Mouse (Mus musculus) heart, embryonic 16.5 days (tissue): ENCODE measurements around the gene Sh3tc1. TPM values are rescaled to one million over a fixed set of nuclear protein-coding genes. Genes with fewer than 3 reads are reported as not detected.

ENCODE experiments used
- ATAC-seq: fragments of 200-750 bp; cut with Nextera tagmentation; replicated peaks from 2 replicates; pipeline ENCODE4 v1.8.0; 2017; ENCODE audit warnings: moderate number of reproducible peaks; ENCODE audit not compliant: insufficient read depth, low FRiP score; ENCODE audit errors: extremely low read depth
- H3K27ac ChIP-seq: fragments of 300-500 bp; sonication (generic); 2 replicates; pipeline ENCODE4 v1.5.1; 2014; ENCODE audit warnings: mild to moderate bottlenecking, low read length, control low read depth, moderate library complexity
- H3K27me3 ChIP-seq: fragments of 300-500 bp; sonication (generic); 2 replicates; pipeline ENCODE4 v1.6.1; 2014; ENCODE audit warnings: low read length, mixed read lengths; ENCODE audit not compliant: control insufficient read depth, insufficient read depth
- H3K36me3 ChIP-seq: fragments of 300-500 bp; sonication (generic); 2 replicates; pipeline ENCODE4 v1.6.1; 2014; ENCODE audit not compliant: control insufficient read depth, insufficient read depth
- H3K4me1 ChIP-seq: fragments of 300-500 bp; sonication (generic); 2 replicates; pipeline ENCODE4 v1.6.1; 2014; ENCODE audit warnings: low read length, mixed read lengths; ENCODE audit not compliant: control insufficient read depth, insufficient read depth
- H3K4me2 ChIP-seq: fragments of 300-500 bp; sonication (generic); 2 replicates; pipeline ENCODE4 v1.6.1; 2014; ENCODE audit warnings: low read depth, mild to moderate bottlenecking, control low read depth, low read length
- H3K4me3 ChIP-seq: fragments of 300-500 bp; sonication (generic); 2 replicates; pipeline ENCODE4 v1.5.1; 2014; ENCODE audit warnings: mild to moderate bottlenecking, control low read depth, low read length
- H3K9ac ChIP-seq: fragments of 300-500 bp; sonication (generic); 2 replicates; pipeline ENCODE4 v1.6.1; 2014; ENCODE audit warnings: low read length, control low read depth
- H3K9me3 ChIP-seq: fragments of 300-500 bp; sonication (generic); replicated peaks from 2 replicates; pipeline ENCODE4 v1.6.1; 2016; ENCODE audit warnings: low read length; ENCODE audit not compliant: control insufficient read depth
- WGBS: fragments of 180-500 bp; shearing (Covaris S2); extraction: QIAGEN DNeasy Blood & Tissue Kit; methylation state at CpG from one replicate; pipeline ENCODE4 v1.1.7; 2014; 5-methylcytosine and 5-hydroxymethylcytosine counted together
- polyA plus RNA-seq: library from polyadenylated mRNA; unstranded; fragments of >200 nt; fragmentation: Nextera tagmentation; extraction: Ambion mirVana; gene quantifications from 2 replicates; pipeline ENCODE4 v1.2.1, GENCODE M21; 2015

Gene Sh3tc1
- polyA plus RNA-seq, 1 experiment from 2014 or later: 8.3 TPM

DNA sequence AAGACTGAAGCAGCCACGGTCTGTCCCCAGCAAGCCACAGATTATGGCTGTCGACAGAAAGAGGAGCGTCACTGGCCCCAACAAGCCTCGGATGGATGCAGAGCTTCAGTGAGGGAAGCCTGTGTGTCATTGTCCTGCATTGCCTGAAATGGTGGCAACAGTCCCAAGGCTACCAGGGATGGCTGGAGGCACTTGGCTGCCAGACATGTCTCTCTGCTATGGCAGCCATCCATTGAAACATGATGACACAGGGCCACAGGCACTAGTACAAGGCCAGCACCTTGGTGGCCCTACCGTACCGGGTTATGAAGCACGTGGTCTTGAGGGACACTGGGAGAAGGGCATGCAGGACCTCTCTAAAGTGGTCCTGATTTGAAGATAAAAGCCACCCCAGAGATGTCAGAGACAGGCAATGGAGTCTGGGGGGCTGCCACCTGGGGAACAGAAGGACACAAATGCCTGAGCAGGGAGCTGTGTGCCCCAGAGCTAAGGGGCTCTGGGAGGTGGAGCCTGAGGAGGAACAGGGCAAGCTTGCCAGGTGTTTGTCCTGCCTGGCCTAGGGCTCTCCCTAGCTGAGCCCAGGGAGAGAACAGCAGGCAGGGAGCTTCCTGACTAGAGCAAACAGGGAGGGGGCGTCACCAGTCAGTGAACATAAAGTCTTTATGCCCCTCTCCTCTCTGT, 49.2 kb downstream of the Sh3tc1 start:
- Histone ChIP-seq H3K27ac (no peak overlapping the region), H3K9ac (no peak overlapping the region), H3K36me3 (no peaks in the 10 kb centered on the region), H3K4me1 (peaks cover 46% of the 10 kb centered on the region), H3K27me3 (no peaks in the 10 kb centered on the region), H3K4me2 (no peak overlapping the region), H3K4me3 (no peak overlapping the region), H3K9me3 (no peaks in the 10 kb centered on the region)
- no peak for ATAC-seq
- WGBS: 60% methylated on average over 8 of the region's 8 CpGs

DNA sequence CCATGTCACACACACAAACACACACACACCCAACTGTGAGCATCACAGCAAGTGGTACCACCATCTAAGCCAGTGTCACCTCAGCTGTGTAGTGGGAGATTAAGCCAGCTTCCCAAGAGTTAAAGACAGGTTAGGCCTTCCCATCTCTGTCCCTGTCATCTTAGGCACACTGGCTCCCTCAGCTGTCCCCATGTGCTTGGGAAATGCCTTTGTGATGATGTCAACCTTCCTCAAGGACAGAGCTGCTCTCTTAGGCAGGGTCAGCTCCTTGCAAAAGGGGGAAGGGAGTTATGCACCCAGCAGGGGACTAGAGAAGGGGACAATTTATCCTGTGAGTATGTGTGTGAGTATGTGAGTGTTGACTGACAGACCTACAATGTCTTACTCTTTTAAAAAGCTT, 50.4 kb downstream of the Sh3tc1 start:
- Histone ChIP-seq H3K27me3 (no peaks in the 10 kb centered on the region), H3K36me3 (no peaks in the 10 kb centered on the region), H3K4me1 (peaks cover 50% of the 10 kb centered on the region), H3K9ac (no peak overlapping the region), H3K4me3 (no peak overlapping the region), H3K4me2 (no peak overlapping the region), H3K9me3 (no peaks in the 10 kb centered on the region), H3K27ac (no peak overlapping the region)
- no peak; the same call in 1 of the 2 replicates for ATAC-seq

DNA sequence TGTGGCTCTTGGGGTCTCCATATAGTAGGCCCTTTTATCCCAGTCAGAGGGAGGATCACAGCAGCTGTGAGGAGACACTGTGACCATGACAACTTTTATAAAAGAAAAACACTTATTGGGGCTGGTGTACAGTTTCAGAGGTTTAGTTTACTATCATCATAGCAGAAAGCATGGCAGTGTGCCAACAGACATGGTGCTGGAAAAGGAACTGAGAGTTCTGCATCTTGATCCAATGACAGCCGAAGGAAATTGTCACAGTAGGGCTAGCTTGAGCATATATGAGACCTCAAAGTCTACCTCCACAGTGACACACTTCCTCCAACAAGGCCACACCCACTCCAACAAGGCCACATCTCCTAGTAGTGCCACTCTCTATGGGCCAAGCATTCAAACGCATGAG, 50.9 kb downstream of the Sh3tc1 start:
- Histone ChIP-seq H3K4me1 (peaks cover 50% of the 10 kb centered on the region), H3K27me3 (no peaks in the 10 kb centered on the region), H3K4me3 (no peak overlapping the region), H3K27ac (no peak overlapping the region; the same call in 1 of the 2 replicates), H3K4me2 (no peak overlapping the region), H3K9ac (no peak overlapping the region), H3K36me3 (no peaks in the 10 kb centered on the region), H3K9me3 (no peaks in the 10 kb centered on the region)
- ATAC-seq: no peak
- 53% methylated on average over 2 of the region's 2 CpGs for WGBS

DNA sequence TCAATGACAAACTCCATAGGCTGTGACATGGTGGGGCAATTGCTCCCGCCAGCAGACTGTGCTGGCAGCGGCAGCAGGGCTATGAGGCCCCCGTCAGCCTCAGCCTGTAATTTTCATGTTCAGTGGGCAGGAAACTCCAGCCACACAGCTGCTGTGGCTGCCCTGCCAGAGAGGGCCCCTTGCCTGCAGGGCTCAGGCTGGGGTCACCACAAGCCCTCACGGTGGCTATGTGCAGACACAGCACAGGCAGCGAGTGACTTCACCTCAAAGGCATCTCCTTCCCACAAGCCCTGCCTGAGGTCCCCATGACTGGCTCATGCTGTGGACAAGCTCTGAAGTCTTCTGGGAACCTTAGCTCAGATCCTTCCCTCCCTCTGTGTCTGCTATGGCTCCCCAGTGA, 52.7 kb downstream of the Sh3tc1 start:
- Histone ChIP-seq H3K27ac (0 out of 2 replicates have a peak overlapping the region, but pooled peaks have one; percentile 46), H3K4me1 (peaks cover 49% of the 10 kb centered on the region), H3K4me3 (no peak overlapping the region), H3K36me3 (no peaks in the 10 kb centered on the region), H3K4me2 (no peak overlapping the region), H3K27me3 (no peaks in the 10 kb centered on the region), H3K9ac (peak overlapping the region; percentile 27; the same call in 1 of the 2 replicates), H3K9me3 (no peaks in the 10 kb centered on the region)
- WGBS: 27% methylated on average over 5 of the region's 5 CpGs
- peak; percentile 82 for ATAC-seq

DNA sequence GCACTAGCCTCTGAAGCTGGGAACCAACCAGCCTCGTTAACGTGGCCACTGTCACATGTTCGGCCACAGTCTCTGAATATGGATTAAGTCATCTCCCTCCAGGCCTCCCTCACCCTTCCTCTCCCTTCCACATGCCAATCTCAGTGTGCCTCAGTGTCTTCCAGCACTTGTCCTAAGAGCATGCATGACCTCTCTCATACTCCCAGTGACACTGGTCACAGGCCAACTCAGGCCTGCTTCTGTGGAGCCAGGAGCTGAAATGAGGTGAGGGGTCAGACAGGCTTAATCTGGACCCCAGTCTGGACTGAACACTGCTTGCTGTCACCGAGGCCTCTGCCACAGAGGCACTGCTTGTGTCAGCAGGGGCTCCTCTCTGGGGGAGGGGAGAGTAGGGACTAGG, 53.5 kb downstream of the Sh3tc1 start:
- Histone ChIP-seq H3K4me1 (peaks cover 42% of the 10 kb centered on the region), H3K9me3 (no peaks in the 10 kb centered on the region), H3K27me3 (no peaks in the 10 kb centered on the region), H3K9ac (no peak overlapping the region), H3K36me3 (no peaks in the 10 kb centered on the region), H3K4me2 (no peak overlapping the region), H3K27ac (no peak overlapping the region), H3K4me3 (no peak overlapping the region)
- no peak for ATAC-seq
- WGBS: 71% methylated on average over 4 of the region's 4 CpGs

DNA sequence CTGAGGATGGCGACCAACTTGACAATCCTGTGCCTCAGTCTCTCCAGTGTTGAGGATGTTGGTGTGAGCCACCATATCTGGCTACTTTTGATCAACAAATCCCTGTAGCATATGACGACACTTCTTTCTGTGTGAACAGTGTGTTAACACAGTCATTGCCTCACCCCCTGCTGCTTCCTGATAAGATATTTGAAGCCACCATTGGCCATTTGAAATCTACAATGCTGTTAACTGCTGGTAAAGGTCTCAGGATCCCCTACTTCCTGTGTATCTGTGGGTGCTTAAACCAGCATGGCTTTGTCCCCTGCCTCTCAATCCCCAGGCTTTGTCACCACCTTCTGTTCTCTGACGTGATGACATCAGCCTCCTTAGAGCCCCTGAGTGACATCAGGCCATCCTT, 54.7 kb downstream of the Sh3tc1 start:
- Histone ChIP-seq H3K27ac (no peak overlapping the region), H3K4me3 (no peak overlapping the region), H3K36me3 (no peaks in the 10 kb centered on the region), H3K4me1 (peaks cover 31% of the 10 kb centered on the region), H3K9ac (no peak overlapping the region), H3K4me2 (no peak overlapping the region), H3K27me3 (peaks cover 4% of the 10 kb centered on the region), H3K9me3 (no peaks in the 10 kb centered on the region)
- ATAC-seq: no peak
- WGBS: 56% methylated on average over 3 of the region's 3 CpGs

DNA sequence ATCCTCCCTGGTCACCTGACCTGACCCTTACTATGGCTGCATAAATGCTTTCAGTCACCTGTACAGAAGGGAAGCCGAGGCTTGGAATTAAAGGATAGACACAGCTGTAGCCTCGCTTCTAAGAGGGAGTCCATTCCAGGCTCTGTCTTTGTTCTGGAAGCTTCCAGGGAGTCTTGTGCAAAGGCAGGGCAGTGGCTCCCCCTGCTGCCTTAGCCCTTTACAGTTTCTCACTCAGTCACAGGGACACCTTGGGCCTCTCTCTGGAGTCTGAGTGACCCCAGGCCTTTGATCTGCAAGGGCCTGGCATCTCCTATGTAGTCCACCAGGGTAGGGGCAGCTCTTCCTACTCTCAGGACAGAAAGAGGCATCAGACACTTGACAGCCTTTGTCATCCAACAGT, 58.8 kb downstream of the Sh3tc1 start:
- 73% methylated on average over 2 of the region's 2 CpGs for WGBS
- ATAC-seq: no peak
- peaks cover 32% of the 10 kb centered on the region for H3K27me3 ChIP-seq

DNA sequence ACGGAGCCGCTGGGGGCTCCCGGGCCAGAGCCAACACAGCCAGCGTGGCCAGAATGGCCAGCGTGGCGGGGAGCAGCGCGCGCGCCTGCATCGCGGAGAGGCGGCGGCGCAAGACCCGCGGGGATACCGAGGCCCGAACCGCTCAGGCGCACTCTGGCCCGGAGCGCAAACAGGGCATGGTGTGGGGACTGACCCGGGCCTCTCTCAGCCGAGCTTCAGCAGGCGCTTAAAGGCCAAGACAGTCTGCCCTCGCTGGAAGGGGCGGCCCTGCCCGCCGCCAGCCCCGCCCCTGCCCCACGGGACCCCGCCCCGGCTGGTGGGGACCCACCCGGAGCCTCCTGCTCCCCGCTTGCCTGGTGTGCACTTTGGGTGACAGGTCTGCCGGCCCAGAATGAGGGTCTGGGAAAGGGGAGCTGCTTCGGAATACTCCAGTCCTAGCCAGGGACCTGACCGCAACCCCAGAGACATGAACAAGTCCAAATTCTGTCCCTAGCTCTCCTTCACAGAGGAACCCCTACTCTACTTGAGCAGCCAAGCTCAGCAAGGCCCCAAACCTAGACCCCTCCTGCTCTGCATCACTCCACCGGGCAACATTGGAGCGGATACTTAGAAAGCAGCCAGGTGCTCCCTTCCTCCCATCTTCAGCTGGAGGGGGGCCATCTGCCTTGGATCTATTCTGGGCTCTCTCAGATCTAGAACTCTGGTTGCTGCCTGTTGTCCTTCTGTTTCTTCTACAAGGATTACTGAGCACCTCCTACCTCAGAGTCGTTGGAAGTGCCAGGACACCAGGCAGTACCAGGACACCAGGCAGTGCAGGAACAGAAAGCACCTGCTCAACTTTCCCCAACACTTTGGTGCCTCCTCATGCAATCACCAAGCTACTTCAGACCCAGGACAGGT, 60.3 kb downstream of the Sh3tc1 start, which contains the start of gene Htra3:
Gene Htra3 (minus strand): TSS at position 527 of the 900 bp plus-strand sequence.
- Histone ChIP-seq H3K9me3 (no peaks in the 10 kb centered on the region), H3K4me2 (peak within 1 kb of the TSS; percentile 88), H3K27ac (no peak within 1 kb of the TSS), H3K27me3 (peaks cover 32% of the 10 kb centered on the region), H3K9ac (peak within 1 kb of the TSS; percentile 68), H3K36me3 (no peaks in the 10 kb centered on the region), H3K4me1 (peaks cover 9% of the 10 kb centered on the region), H3K4me3 (peak within 1 kb of the TSS; percentile 55)
- WGBS: 12% methylated on average over 42 of the region's 42 CpGs
- ATAC-seq: peak; percentile 61

More for the DNA sequence above, 58.8 kb downstream of the Sh3tc1 start:
- Histone ChIP-seq H3K9ac (no peak overlapping the region), H3K4me3 (no peak overlapping the region), H3K9me3 (no peaks in the 10 kb centered on the region), H3K4me2 (no peak overlapping the region), H3K36me3 (no peaks in the 10 kb centered on the region), H3K4me1 (peaks cover 8% of the 10 kb centered on the region), H3K27ac (no peak overlapping the region)

DNA sequence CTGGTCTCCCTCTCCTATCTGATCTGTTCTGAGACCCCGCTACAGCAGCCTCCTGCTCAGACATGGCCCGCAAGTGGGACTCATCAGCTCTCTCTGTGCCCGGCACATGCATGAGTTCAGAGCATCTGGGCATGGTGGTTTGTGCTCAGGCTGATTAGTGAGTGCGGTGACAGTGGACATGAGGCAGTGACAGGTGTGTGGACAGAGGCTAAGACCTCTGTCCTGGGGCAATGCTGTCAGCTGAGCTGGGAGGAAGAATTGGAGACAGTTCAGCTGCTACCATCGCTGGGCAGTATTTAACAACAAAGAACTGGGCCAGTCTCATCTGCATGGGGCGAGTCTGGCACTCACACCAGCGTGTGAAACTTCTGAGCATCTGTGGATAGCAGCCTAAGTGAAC, 62.8 kb downstream of the Sh3tc1 start:
- H3K4me1 ChIP-seq: peaks cover 34% of the 10 kb centered on the region
- H3K4me2 ChIP-seq: no peak overlapping the region
- H3K4me3 ChIP-seq: no peak overlapping the region
- no peaks in the 10 kb centered on the region for H3K36me3 ChIP-seq
- H3K9me3 ChIP-seq: no peaks in the 10 kb centered on the region
- peaks cover 32% of the 10 kb centered on the region for H3K27me3 ChIP-seq
- no peak for ATAC-seq
- H3K9ac ChIP-seq: no peak overlapping the region
- WGBS: 88% methylated on average over 7 of the region's 7 CpGs
- H3K27ac ChIP-seq: no peak overlapping the region
